12 mouse cellular contexts compared by ENCODE assay signal in genomic region chr8:90463708-90464107, GRCm38 (mm10).
A peak's percentile ranks its signal among the peaks of the same experiment; 100 is the strongest.
DNase-seq lines count a peak whose midpoint lies in the region; ATAC-seq and TF ChIP-seq lines count a peak whose summit lies in the region.
"Had no signal": no experiment of that assay in that cellular context is flagged by ENCODE, and none has a peak within 500 bp of the region (broad histone marks: within the 10 kb centered on the region; RNA-seq: fewer than 3 reads in every experiment).

No protein-coding gene starts in this region.

- H3K4me2 ChIP-seq in forebrain, postnatal 0 days (ENCODE audit: low read depth) = no peak overlapping the region
- H3K4me2 ChIP-seq in forebrain, embryonic 11.5 days (ENCODE audit: low read depth, low read length, severe bottlenecking) = no peak overlapping the region
- no peak overlapping the region for H3K4me2 ChIP-seq in liver, postnatal 0 days (ENCODE audit: low read depth, low read length)
- H3K4me2 ChIP-seq in liver, embryonic 11.5 days = no peak overlapping the region
- H3K4me2 ChIP-seq: lung, embryonic 15.5 days had no signal

- no peaks in the 10 kb centered on the region for H3K4me1 ChIP-seq in forebrain, postnatal 0 days (ENCODE audit: insufficient read depth)
- H3K4me1 ChIP-seq in forebrain, embryonic 11.5 days (replicated peaks; ENCODE audit: control insufficient read depth, insufficient read depth, low read length) = no peaks in the 10 kb centered on the region
- no peaks in the 10 kb centered on the region for H3K4me1 ChIP-seq in liver, postnatal 0 days (ENCODE audit: insufficient read depth)
- no peaks in the 10 kb centered on the region for H3K4me1 ChIP-seq in liver, embryonic 11.5 days (replicated peaks; ENCODE audit: control insufficient read depth, insufficient read depth, low read length)
- H3K4me1 ChIP-seq: forebrain, embryonic 10.5 days; lung, embryonic 15.5 days had no signal

- no peaks in the 10 kb centered on the region for H3K9me3 ChIP-seq in forebrain, postnatal 0 days (ENCODE audit: low read length)
- H3K9me3 ChIP-seq in forebrain, embryonic 11.5 days (ENCODE audit: control insufficient read depth, low read length) = no peaks in the 10 kb centered on the region
- H3K9me3 ChIP-seq in liver, postnatal 0 days (ENCODE audit: low read length) = no peaks in the 10 kb centered on the region
- no peaks in the 10 kb centered on the region for H3K9me3 ChIP-seq in liver, embryonic 11.5 days (ENCODE audit: control insufficient read depth, low read length)
- H3K9me3 ChIP-seq: forebrain, embryonic 10.5 days; lung, embryonic 15.5 days had no signal

- TF ChIP-seq CTCF in forebrain, postnatal 0 days (IDR thresholded peaks at IDR 0.05; ENCODE audit: low read depth) = peak; percentile 15; the same call in 1 of the 2 replicates
- peak; percentile 46 for TF ChIP-seq CTCF in liver, postnatal 0 days (IDR thresholded peaks at IDR 0.05; ENCODE audit: low read depth)

- no peak overlapping the region for H3K27ac ChIP-seq in forebrain, postnatal 0 days (ENCODE audit: low read depth, low read length)
- H3K27ac ChIP-seq in forebrain, embryonic 11.5 days (ENCODE audit: low read depth, low read length) = no peak overlapping the region
- H3K27ac ChIP-seq in liver, postnatal 0 days (ENCODE audit: low read depth) = no peak overlapping the region
- H3K27ac ChIP-seq in liver, embryonic 11.5 days (ENCODE audit: low read depth, low read length) = no peak overlapping the region
- H3K27ac ChIP-seq: forebrain, embryonic 10.5 days; lung, embryonic 15.5 days had no signal

- H3K4me3 ChIP-seq in forebrain, postnatal 0 days (ENCODE audit: low read depth, low read length) = no peak overlapping the region
- H3K4me3 ChIP-seq in forebrain, embryonic 11.5 days (ENCODE audit: low read depth, low read length) = no peak overlapping the region
- H3K4me3 ChIP-seq in liver, postnatal 0 days (ENCODE audit: low read depth, low read length) = no peak overlapping the region
- no peak overlapping the region for H3K4me3 ChIP-seq in liver, embryonic 11.5 days (ENCODE audit: low read depth, low read length)
- H3K4me3 ChIP-seq: forebrain, embryonic 10.5 days; lung, embryonic 15.5 days had no signal

- ATAC-seq in forebrain, postnatal 0 days = no peak
- ATAC-seq in forebrain, embryonic 11.5 days (replicated peaks; ENCODE audit: low FRiP score) = no peak
- no peak for ATAC-seq in liver, postnatal 0 days
- no peak for ATAC-seq in liver, embryonic 11.5 days (replicated peaks; ENCODE audit: low FRiP score)
- ATAC-seq: intestine, embryonic 16.5 days had no signal

- no peak overlapping the region for H3K9ac ChIP-seq in forebrain, postnatal 0 days
- H3K9ac ChIP-seq in forebrain, embryonic 11.5 days (ENCODE audit: low read length) = no peak overlapping the region
- H3K9ac ChIP-seq in liver, postnatal 0 days (replicated peaks) = no peak overlapping the region
- no peak overlapping the region for H3K9ac ChIP-seq in liver, embryonic 11.5 days (ENCODE audit: low read depth, low read length)
- H3K9ac ChIP-seq: lung, embryonic 15.5 days had no signal

- 67% methylated on average over 1 of the region's 1 CpGs for WGBS in forebrain, postnatal 0 days
- WGBS in forebrain, embryonic 11.5 days = 53% methylated on average over 1 of the region's 1 CpGs
- WGBS in liver, postnatal 0 days (ENCODE audit: insufficient replicate concordance) = 30% methylated on average over 1 of the region's 1 CpGs
- WGBS in liver, embryonic 11.5 days = 58% methylated on average over 1 of the region's 1 CpGs

- DNase-seq in forebrain, postnatal 0 days = no peak
- no peak for DNase-seq in forebrain, embryonic 11.5 days (ENCODE audit: low spot score)
- peak; percentile 19 for DNase-seq in liver, postnatal 0 days
- DNase-seq in liver, embryonic 11.5 days (ENCODE audit: low spot score) = no peak
- DNase-seq in kidney, postnatal 36 days = peak; percentile 13 to 59
- DNase-seq in thymus, postnatal 0 days (ENCODE audit: low spot score) = peak; percentile 18
- no peak for DNase-seq in adrenal gland, postnatal 10 days
- no peak for DNase-seq in adrenal gland, adult 18-20 months (ENCODE audit: low spot score in 2 of 2)
- DNase-seq: heart, postnatal 36 days had no signal

- TF ChIP-seq EP300 in liver, postnatal 0 days (IDR thresholded peaks at IDR 0.05; ENCODE audit: low read depth) = no peak

- no peaks in the 10 kb centered on the region for H3K36me3 ChIP-seq in forebrain, postnatal 0 days (ENCODE audit: insufficient read depth)
- no peaks in the 10 kb centered on the region for H3K36me3 ChIP-seq in forebrain, embryonic 11.5 days (ENCODE audit: control insufficient read depth, insufficient read depth, low read length)
- H3K36me3 ChIP-seq in liver, postnatal 0 days (replicated peaks; ENCODE audit: insufficient read depth, low read length) = no peaks in the 10 kb centered on the region
- H3K36me3 ChIP-seq in liver, embryonic 11.5 days (ENCODE audit: control insufficient read depth, insufficient read depth, low read length) = no peaks in the 10 kb centered on the region
- H3K36me3 ChIP-seq: forebrain, embryonic 10.5 days; lung, embryonic 15.5 days had no signal

- no peaks in the 10 kb centered on the region; the same call in 1 of the 2 replicates for H3K27me3 ChIP-seq in forebrain, postnatal 0 days (ENCODE audit: insufficient read depth, low read length)
- no peaks in the 10 kb centered on the region for H3K27me3 ChIP-seq in forebrain, embryonic 11.5 days (ENCODE audit: control insufficient read depth, insufficient read depth, low read length)
- H3K27me3 ChIP-seq in liver, postnatal 0 days (ENCODE audit: insufficient read depth, low read length) = no peaks in the 10 kb centered on the region
- H3K27me3 ChIP-seq in liver, embryonic 11.5 days (replicated peaks; ENCODE audit: control insufficient read depth, insufficient read depth, low read length) = no peaks in the 10 kb centered on the region
- H3K27me3 ChIP-seq: lung, embryonic 15.5 days had no signal

Comparison
In these comparisons a context has a peak if more than half of its experiments do, and no peak if none do; other contexts are left out.
1. DNase-seq: peak in liver, postnatal 0 days (single experiment), kidney, postnatal 36 days (2 of 2) and thymus, postnatal 0 days (single experiment); none in forebrain, postnatal 0 days (single experiment), forebrain, embryonic 11.5 days (single experiment), liver, embryonic 11.5 days (single experiment), adrenal gland, postnatal 10 days (single experiment) and adrenal gland, adult 18-20 months (0 of 2).